Mouse (Mus musculus) kidney, adult 8-10 months (tissue): ENCODE measurements around the gene Slc25a5.
"Not testable (repeated sequence)": the region's sequence is repeated elsewhere in the genome, so short reads cannot be mapped to it uniquely, and the experiment has no call there.

Experiments used
- DNase-seq, 2 experiments: peaks; one replicate each; pipeline ENCODE4 v3.0.0; 2022

The Slc25a5 gene

GRCm38 (mm10) chrX:36795424-36796162 is at the start of gene Slc25a5:
Gene Slc25a5, plus strand, starts transcription at chrX:36795651.
- DNase-seq, result peak; percentile 88 to 91

GRCm38 (mm10) chrX:36746789-36747188 is 48.7 kb upstream of the Slc25a5 start:
- DNase-seq, result no peak

GRCm38 (mm10) chrX:36748573-36748972 is 46.9 kb upstream of the Slc25a5 start:
- DNase-seq, result peak in 1 of 2 experiments; percentile 15

- DNase-seq, result no peak
These were observed 46.1 kb upstream of the Slc25a5 start for GRCm38 (mm10) chrX:36749281-36749785.

GRCm38 (mm10) chrX:36750591-36750990 is 44.9 kb upstream of the Slc25a5 start:
- no peak for DNase-seq

GRCm38 (mm10) chrX:36752586-36752985 is 42.9 kb upstream of the Slc25a5 start:
- DNase-seq, result no peak

GRCm38 (mm10) chrX:36757796-36758472 is 37.5 kb upstream of the Slc25a5 start:
- no peak for DNase-seq

- no peak for DNase-seq
These were observed 36.9 kb upstream of the Slc25a5 start for GRCm38 (mm10) chrX:36758566-36758965.

GRCm38 (mm10) chrX:36760946-36761635 is 34.4 kb upstream of the Slc25a5 start:
- peak; percentile 61 to 65 for DNase-seq

- peak; percentile 62 to 79 for DNase-seq
These were observed 33.2 kb upstream of the Slc25a5 start for GRCm38 (mm10) chrX:36762289-36762688.

GRCm38 (mm10) chrX:36762894-36763293 is 32.6 kb upstream of the Slc25a5 start:
- peak in 1 of 2 experiments; percentile 6 for DNase-seq

- DNase-seq, result no peak
These were observed 32.0 kb upstream of the Slc25a5 start for GRCm38 (mm10) chrX:36763298-36763933.

- no peak for DNase-seq
These were observed 31.5 kb upstream of the Slc25a5 start for GRCm38 (mm10) chrX:36763934-36764317.

- no peak for DNase-seq
These were observed 28.1 kb upstream of the Slc25a5 start for GRCm38 (mm10) chrX:36767386-36767785.

GRCm38 (mm10) chrX:36772591-36772990 is 22.9 kb upstream of the Slc25a5 start:
- no peak for DNase-seq

- no peak for DNase-seq
These were observed 19.9 kb upstream of the Slc25a5 start for GRCm38 (mm10) chrX:36775520-36775919.

- peak; percentile 20 to 49 for DNase-seq
These were observed 17.8 kb upstream of the Slc25a5 start for GRCm38 (mm10) chrX:36777694-36778093.

GRCm38 (mm10) chrX:36789360-36789759 is 6.1 kb upstream of the Slc25a5 start:
- DNase-seq, result no peak

GRCm38 (mm10) chrX:36794571-36794970 is 880 bp upstream of the Slc25a5 start:
- peak in 1 of 2 experiments; percentile 36 for DNase-seq

- peak; percentile 77 to 78 for DNase-seq
These were observed 721 bp downstream of the Slc25a5 start for GRCm38 (mm10) chrX:36796163-36796581.

GRCm38 (mm10) chrX:36796734-36797133 is 1.3 kb downstream of the Slc25a5 start:
- not testable (repeated sequence) for DNase-seq

- DNase-seq, result no peak
These were observed 3.9 kb downstream of the Slc25a5 start for GRCm38 (mm10) chrX:36799131-36799879.
